Mouse (Mus musculus): ENCODE results near the gene Wnt5a.

DNA sequence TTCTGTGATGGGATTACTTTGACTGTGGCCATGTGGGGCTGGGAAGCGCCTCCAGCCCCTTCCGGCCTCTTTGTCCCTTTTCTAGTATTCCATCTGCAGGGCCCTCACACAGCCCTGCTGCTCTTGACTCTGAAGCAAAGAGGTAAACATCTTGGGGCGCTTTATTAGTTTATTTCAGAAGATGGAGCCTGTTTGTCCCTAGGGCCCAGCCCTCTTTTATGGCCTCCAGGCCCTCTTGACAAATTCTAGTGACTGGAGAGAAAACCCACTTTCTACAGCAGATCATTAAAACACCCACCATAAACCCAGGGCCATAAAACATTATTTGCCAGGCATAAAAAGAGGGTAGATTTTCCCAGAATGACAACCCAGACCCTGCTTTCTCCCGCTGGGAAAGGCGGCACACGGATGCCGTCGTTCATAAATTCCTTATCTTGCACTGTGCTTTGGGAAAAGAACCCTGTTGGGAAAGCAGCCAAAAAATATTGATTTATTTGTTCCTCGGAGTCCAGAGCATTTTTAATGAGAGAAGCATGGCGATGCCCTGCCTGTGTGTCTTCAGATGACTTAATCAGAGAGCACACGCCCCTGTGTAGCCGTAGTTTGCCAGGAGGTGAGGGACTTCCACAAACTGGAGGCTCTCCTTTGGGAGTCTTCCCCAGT, 3.2 kb upstream of the Wnt5a start:
- TF ChIP-seq CTCF (IDR thresholded peaks at IDR 0.05; ENCODE audit: control insufficient read depth, insufficient read depth, insufficient replicate concordance, low read depth, low read length) (no peak), POLR2A (IDR thresholded peaks at IDR 0.05; ENCODE audit: control insufficient read depth, low read depth, low read length) (no peak)

Measured in testis, adult 2 months (tissue).